Mouse (Mus musculus) kidney, embryonic 16.5 days (tissue): ENCODE measurements at regions not wholly inside any gene's neighbourhood (a gene's known extent, or its start where the extent isn't known, plus 50 kb on each side); places are given as distances from the start of the nearest gene placed in this dataset.

Experiments
- ATAC-seq: fragments of 200-750 bp; cut with Nextera tagmentation; 2 replicates; pipeline ENCODE4 v1.8.0; 2017; ENCODE audit warnings: moderate TSS enrichment; ENCODE audit not compliant: low FRiP score, low TSS enrichment
- H3K27ac ChIP-seq: fragments of 300-500 bp; sonication (generic); 2 replicates; pipeline ENCODE4 v1.5.1; 2014; ENCODE audit warnings: low read length
- H3K27me3 ChIP-seq: fragments of 300-500 bp; sonication (generic); 2 replicates; pipeline ENCODE4 v1.6.1; 2014; ENCODE audit warnings: low read length, control low read depth, mixed read lengths; ENCODE audit not compliant: insufficient read depth
- H3K36me3 ChIP-seq: fragments of 300-500 bp; sonication (generic); 2 replicates; pipeline ENCODE4 v1.6.1; 2014; ENCODE audit warnings: low read length, control low read depth, mixed read lengths; ENCODE audit not compliant: insufficient read depth
- H3K4me1 ChIP-seq: fragments of 300-500 bp; sonication (generic); 2 replicates; pipeline ENCODE4 v1.6.1; 2014; ENCODE audit warnings: low read length, control low read depth, mixed read lengths; ENCODE audit not compliant: insufficient read depth
- H3K4me2 ChIP-seq: fragments of 300-500 bp; sonication (generic); replicated peaks from 2 replicates; pipeline ENCODE4 v1.6.1; 2014; ENCODE audit warnings: low read depth, low read length
- H3K4me3 ChIP-seq: fragments of 300-500 bp; sonication (generic); 2 replicates; pipeline ENCODE4 v1.5.1; 2014; ENCODE audit warnings: mild to moderate bottlenecking, low read length
- H3K9ac ChIP-seq: fragments of 300-500 bp; sonication (generic); replicated peaks from 2 replicates; pipeline ENCODE4 v1.6.1; 2014; ENCODE audit warnings: low read length
- H3K9me3 ChIP-seq: fragments of 300-500 bp; sonication (generic); 2 replicates; pipeline ENCODE4 v1.6.1; 2016; ENCODE audit warnings: low read length, control low read depth
- WGBS: fragments of 180-500 bp; shearing (Covaris S2); extraction: QIAGEN DNeasy Blood & Tissue Kit; methylation state at CpG from one replicate; pipeline ENCODE4 v1.1.7; 2014; 5-methylcytosine and 5-hydroxymethylcytosine counted together

DNA sequence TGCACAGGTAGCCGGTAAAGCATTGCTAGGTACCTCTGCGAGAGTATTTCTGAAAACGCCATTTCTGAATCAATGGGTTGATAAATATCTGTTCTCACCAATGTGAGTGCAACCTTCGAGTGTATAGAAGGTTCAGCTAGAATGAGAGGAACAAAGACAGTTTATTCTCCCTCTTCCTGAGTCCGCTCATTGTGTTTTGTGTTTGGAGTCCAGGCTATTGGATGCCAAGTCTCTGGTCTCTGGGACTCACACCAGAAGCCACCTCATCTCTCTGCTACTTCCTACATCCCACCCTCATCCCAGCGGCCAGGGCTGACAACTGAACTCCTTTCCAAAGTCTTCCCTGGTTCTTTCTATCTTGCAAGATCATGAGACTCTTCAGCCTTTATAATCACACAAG is 62.7 kb downstream of the Lrrc30 start:
- H3K36me3 ChIP-seq, result no peaks in the 10 kb centered on the region
- no peak for ATAC-seq
- H3K4me3 ChIP-seq, result no peak overlapping the region
- H3K27ac ChIP-seq, result no peak overlapping the region
- H3K4me2 ChIP-seq, result no peak overlapping the region
- WGBS, result 76% methylated on average over 6 of the region's 6 CpGs
- no peaks in the 10 kb centered on the region for H3K27me3 ChIP-seq
- no peaks in the 10 kb centered on the region for H3K4me1 ChIP-seq
- H3K9me3 ChIP-seq, result no peaks in the 10 kb centered on the region
- H3K9ac ChIP-seq, result no peak overlapping the region

DNA sequence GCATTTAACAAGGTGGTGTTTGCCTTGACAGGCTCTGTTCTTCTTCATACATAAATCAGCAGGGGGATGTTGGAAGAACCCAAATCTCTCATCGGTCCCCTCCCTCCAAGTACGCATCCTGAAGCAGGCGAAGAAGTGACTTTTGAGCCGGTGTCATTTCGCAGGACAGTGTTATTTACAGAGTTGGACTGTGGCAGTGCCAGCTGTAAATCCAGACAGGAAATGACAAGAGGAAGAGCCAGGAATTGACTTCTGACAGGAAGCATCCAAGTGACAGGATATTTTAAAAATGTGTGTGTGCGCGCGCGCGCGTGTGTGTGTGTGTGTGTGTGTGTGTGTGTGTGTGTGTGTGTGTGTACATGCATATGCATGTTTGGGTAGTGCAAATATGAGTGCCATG is 66.3 kb downstream of the Lrrc30 start:
- no peaks in the 10 kb centered on the region for H3K9me3 ChIP-seq
- peak overlapping the region; percentile 73; the same call in 1 of the 2 replicates for H3K27ac ChIP-seq
- no peak for ATAC-seq
- no peak overlapping the region for H3K9ac ChIP-seq
- no peaks in the 10 kb centered on the region for H3K36me3 ChIP-seq
- H3K4me2 ChIP-seq, result no peak overlapping the region
- H3K4me3 ChIP-seq, result no peak overlapping the region
- H3K4me1 ChIP-seq, result no peaks in the 10 kb centered on the region
- 69% methylated on average over 11 of the region's 11 CpGs for WGBS
- H3K27me3 ChIP-seq, result no peaks in the 10 kb centered on the region

DNA sequence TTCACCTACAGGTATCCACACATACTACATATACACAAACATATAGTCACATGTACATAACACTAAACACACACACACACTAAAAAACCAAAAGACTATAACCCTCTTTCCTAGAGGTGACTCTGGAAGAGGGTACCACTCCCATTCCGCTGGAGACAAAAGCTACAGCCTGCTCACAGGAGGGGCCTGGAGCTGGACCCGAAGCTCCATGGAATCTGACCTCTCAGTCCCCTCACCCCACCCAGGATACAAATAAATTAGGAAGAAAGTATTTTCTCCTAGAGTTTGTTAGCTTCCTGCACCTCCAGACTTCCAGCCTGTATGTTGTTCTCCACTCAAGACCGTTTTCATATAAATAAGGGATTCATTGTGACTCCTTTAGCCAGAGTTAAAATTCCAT is 66.8 kb downstream of the Lrrc30 start:
- Histone ChIP-seq H3K36me3 (no peaks in the 10 kb centered on the region), H3K4me1 (no peaks in the 10 kb centered on the region), H3K4me2 (no peak overlapping the region), H3K4me3 (no peak overlapping the region), H3K9ac (no peak overlapping the region), H3K27ac (peak overlapping the region; percentile 73), H3K9me3 (no peaks in the 10 kb centered on the region), H3K27me3 (no peaks in the 10 kb centered on the region)
- WGBS, result 49% methylated on average over 3 of the region's 3 CpGs
- ATAC-seq, result no peak

DNA sequence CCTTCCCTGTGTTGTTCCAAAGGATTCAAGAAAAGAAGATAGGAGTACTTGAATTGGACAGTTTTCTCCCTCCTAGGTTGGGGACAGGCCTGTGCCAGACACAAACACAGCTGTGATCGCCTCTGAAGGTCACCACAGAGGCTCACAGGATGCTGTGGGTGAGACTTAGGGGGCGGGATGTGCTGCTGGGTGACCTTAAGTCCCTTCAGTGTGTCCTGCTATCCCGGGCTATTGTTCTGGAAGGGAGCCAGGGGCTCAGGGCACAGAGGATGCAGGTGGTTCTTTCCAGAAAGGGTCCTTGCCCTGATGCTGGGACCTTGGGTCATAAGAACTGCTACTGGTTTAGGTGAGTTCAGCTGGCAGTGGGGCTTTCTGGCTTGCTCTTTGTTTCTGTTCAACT is 67.7 kb downstream of the Lrrc30 start:
- Histone ChIP-seq H3K9me3 (no peaks in the 10 kb centered on the region), H3K9ac (no peak overlapping the region), H3K4me3 (no peak overlapping the region), H3K27me3 (no peaks in the 10 kb centered on the region), H3K27ac (peak overlapping the region; percentile 73), H3K4me2 (no peak overlapping the region), H3K36me3 (no peaks in the 10 kb centered on the region), H3K4me1 (no peaks in the 10 kb centered on the region)
- 39% methylated on average over 3 of the region's 3 CpGs for WGBS
- 0 out of 2 replicates have a peak, but pooled peaks have one; percentile 59 for ATAC-seq

DNA sequence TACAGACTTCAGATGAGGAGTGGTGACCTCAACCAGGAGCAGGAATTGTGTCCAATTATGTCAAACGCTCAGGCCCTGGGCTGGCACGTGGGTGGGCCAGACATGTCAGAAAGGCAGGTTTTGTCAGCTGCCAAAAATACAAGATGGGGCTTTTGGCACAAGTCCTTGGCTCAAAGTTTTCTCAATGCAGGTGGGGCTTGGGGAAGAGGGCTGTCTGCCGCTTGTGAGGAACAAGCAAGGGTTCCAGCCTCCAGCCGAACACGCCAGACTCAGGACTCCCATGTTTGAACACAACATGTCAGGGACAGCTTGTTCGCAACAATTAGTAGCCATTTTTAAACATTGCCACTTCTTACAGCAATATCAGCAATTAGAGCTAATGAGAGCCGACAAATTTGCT is 69.5 kb downstream of the Lrrc30 start:
- ATAC-seq, result no peak
- Histone ChIP-seq H3K4me3 (no peak overlapping the region), H3K4me1 (no peaks in the 10 kb centered on the region), H3K27me3 (no peaks in the 10 kb centered on the region), H3K4me2 (no peak overlapping the region), H3K9ac (no peak overlapping the region), H3K27ac (no peak overlapping the region), H3K9me3 (no peaks in the 10 kb centered on the region), H3K36me3 (no peaks in the 10 kb centered on the region)
- WGBS, result 83% methylated on average over 7 of the region's 7 CpGs

DNA sequence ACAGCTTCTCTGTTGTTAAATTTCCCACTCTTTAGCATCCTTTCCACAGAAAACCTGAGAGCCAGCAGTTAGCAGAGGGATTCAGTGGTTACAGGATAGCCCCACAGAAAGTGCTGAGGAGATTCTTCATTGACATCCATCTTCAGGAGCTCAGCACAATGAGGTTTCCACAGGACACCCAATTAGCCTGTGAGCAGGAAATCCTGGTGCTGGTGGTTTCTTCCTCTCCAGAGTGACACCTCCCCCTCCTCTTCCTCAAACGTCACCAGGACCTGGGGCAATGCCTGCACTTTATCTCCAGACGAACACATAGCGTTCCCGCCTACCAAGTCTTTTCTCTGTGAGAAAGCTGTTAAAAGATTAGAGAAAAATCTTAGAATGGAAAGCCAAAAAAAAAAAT is 70.7 kb downstream of the Lrrc30 start:
- peak overlapping the region; percentile 50; the same call in 1 of the 2 replicates for H3K27ac ChIP-seq
- 70% methylated on average over 4 of the region's 4 CpGs for WGBS

DNA sequence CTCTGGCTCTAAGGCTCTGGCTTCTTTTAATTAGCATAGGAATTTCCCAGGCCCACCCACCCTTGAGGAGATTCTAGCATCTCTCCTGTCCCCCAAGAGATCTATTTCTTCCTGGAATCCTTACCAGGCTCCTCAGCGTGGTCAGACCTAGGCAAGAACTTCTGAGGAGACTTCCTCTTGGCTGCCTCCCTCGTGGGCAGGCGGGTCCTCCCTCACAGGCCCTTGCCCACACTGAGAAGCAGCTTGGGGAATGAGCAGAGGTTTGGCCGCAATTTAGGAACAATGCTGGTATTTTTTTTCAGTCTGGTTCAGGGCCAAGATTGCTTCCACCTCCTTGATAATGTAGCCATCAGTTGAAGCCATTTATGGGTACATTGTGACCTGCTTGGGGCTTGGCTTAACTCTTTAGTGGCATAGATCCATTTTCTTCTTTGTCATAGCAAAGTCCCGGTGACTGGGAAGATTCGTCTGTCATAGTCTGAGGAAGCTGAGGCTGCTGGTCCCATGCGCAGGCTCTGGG is 75.1 kb downstream of the Lrrc30 start:
- H3K9me3 ChIP-seq, result no peaks in the 10 kb centered on the region
- no peaks in the 10 kb centered on the region for H3K36me3 ChIP-seq
- ATAC-seq, result no peak
- H3K4me3 ChIP-seq, result no peak overlapping the region
- no peak overlapping the region for H3K9ac ChIP-seq
- no peak overlapping the region for H3K27ac ChIP-seq
- no peaks in the 10 kb centered on the region for H3K4me1 ChIP-seq
- H3K4me2 ChIP-seq, result no peak overlapping the region
- no peaks in the 10 kb centered on the region for H3K27me3 ChIP-seq
- 63% methylated on average over 7 of the region's 7 CpGs for WGBS

More for the DNA sequence above, 70.7 kb downstream of the Lrrc30 start:
- Histone ChIP-seq H3K36me3 (no peaks in the 10 kb centered on the region), H3K4me2 (no peak overlapping the region), H3K4me1 (no peaks in the 10 kb centered on the region), H3K9ac (no peak overlapping the region), H3K4me3 (no peak overlapping the region), H3K27me3 (no peaks in the 10 kb centered on the region), H3K9me3 (no peaks in the 10 kb centered on the region)
- no peak for ATAC-seq

DNA sequence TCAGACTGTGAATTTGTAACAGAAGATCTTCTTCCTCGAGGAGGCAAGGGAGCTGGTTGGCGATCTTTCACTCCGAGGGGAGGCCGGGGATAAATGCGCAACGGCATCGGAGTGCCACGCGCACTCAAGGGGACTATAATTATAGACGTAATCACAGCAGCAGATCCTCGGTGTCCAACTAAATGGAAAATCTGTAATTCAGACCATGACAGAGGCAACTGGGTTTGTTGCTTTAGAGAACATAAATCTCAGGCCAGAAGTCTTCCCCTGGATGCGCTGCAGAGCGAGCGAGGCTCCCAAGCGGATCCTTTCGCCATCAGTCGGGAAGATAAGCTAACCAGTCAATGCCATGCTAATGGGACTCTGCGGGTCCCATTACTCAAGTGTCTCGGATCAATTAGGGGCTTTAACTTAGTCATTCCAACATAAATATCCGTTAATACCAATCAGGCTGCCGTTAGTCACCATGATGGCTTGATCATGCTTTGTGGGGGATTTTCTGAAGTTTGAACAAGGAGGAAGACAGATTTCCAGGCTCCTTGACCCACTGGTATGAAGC is 79.9 kb downstream of the Lrrc30 start:
- ATAC-seq, result no peak
- 50% methylated on average over 21 of the region's 21 CpGs for WGBS
- H3K4me1 ChIP-seq, result peaks cover 3% of the 10 kb centered on the region; the same call in 1 of the 2 replicates

DNA sequence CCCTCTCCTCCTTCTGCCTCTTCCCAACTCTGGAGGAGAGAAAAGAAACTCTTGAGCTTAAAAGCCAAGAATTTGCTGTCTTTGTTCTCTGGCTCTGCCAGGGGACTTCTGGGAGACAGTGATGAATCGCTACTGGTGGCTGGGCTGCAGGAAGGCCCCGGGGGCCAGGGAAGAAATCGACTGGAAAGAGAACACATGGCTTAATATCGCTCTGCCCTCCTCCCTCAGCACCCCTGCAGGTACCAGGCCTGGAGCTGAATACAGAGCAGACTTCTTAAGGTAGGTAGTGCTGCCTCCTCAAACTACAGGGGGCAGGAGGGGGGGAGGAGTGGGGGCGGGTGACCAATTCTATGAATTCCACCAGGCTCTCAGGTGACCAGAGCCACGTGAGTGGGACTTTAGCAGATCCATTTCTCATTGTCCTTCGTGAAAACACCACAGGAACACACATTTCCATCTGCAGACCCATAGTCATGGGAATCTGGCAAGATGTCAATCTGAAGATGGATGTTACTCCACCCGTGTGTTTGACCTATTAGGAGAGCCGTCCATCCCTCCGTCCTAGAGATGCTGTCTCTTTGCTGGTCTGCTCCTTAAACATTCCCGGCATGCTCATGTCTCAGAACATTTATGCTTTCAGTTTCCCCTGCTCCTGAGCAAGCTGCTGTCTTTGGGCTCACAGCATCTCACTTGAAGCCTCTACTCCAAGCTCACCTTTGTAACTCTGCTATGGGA is 83.4 kb downstream of the Lrrc30 start:
- H3K4me3 ChIP-seq, result no peak overlapping the region
- peaks cover 3% of the 10 kb centered on the region for H3K4me1 ChIP-seq
- peaks cover 6% of the 10 kb centered on the region for H3K9me3 ChIP-seq
- no peak overlapping the region for H3K27ac ChIP-seq
- no peak overlapping the region for H3K4me2 ChIP-seq
- no peak overlapping the region for H3K9ac ChIP-seq
- no peaks in the 10 kb centered on the region for H3K27me3 ChIP-seq
- no peak for ATAC-seq
- 36% methylated on average over 11 of the region's 11 CpGs for WGBS
- no peaks in the 10 kb centered on the region for H3K36me3 ChIP-seq

More for the DNA sequence above, 79.9 kb downstream of the Lrrc30 start:
- Histone ChIP-seq H3K36me3 (no peaks in the 10 kb centered on the region), H3K4me3 (no peak overlapping the region), H3K4me2 (peak overlapping the region; percentile 29), H3K9ac (no peak overlapping the region), H3K9me3 (no peaks in the 10 kb centered on the region), H3K27ac (no peak overlapping the region), H3K27me3 (no peaks in the 10 kb centered on the region)

DNA sequence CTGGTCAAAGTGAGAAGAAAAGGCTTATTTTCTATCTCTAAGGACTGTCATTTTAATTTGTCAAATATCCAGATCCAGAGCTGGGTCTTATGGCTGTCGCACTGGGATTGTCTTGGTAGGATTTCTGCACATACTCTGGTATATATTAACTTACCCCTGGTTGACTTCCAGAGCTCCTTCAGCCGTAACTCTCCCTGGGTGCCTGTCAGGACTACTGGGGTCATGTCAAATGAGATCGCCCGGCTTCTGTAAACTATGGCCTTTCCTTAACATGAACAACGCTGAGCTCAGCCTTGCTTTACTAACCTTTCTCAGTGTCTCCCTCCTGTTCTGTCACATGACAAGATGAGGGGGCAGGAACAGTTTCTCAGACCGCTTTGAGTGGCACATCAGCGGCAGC is 88.1 kb downstream of the Lrrc30 start:
- no peak overlapping the region for H3K9ac ChIP-seq
- peak; percentile 78 for ATAC-seq

More for the DNA sequence above, 88.1 kb downstream of the Lrrc30 start:
- WGBS, result 40% methylated on average over 7 of the region's 7 CpGs
- no peaks in the 10 kb centered on the region for H3K36me3 ChIP-seq
- H3K27me3 ChIP-seq, result no peaks in the 10 kb centered on the region
- H3K27ac ChIP-seq, result no peak overlapping the region
- peaks cover 3% of the 10 kb centered on the region for H3K4me1 ChIP-seq
- H3K4me3 ChIP-seq, result no peak overlapping the region
- H3K4me2 ChIP-seq, result no peak overlapping the region
- H3K9me3 ChIP-seq, result peaks cover 6% of the 10 kb centered on the region
